ENCODE assay signal across 20 mouse cellular contexts in genomic region chr9:108788713-108789112, GRCm38 (mm10). TPM values are rescaled to one million over a fixed set of nuclear protein-coding genes. Genes with fewer than 3 reads are reported as not detected.
A peak's percentile ranks its signal among the peaks of the same experiment; 100 is the strongest.
DNase-seq lines count a peak whose midpoint lies in the region; ATAC-seq and TF ChIP-seq lines count a peak whose summit lies in the region.
"Had no signal": no experiment of that assay in that cellular context is flagged by ENCODE, and none has a peak within 500 bp of the region (broad histone marks: within the 10 kb centered on the region; RNA-seq: fewer than 3 reads in every experiment).

No protein-coding gene starts in this region.

- WGBS in liver, adult 2 months = 51% methylated on average over 3 of the region's 3 CpGs
- 79% methylated on average over 3 of the region's 3 CpGs for WGBS in liver, embryonic 11.5 days
- WGBS in midbrain, embryonic 14.5 days = 83% methylated on average over 3 of the region's 3 CpGs
- 64% methylated on average over 3 of the region's 3 CpGs for WGBS in neural tube, embryonic 14.5 days

- TF ChIP-seq CTCF in liver, adult 2 months (IDR thresholded peaks at IDR 0.05; ENCODE audit: low read depth, low read length) = no peak

- peaks cover 48% of the 10 kb centered on the region for H3K4me1 ChIP-seq in liver, adult 2 months (ENCODE audit: control insufficient read depth, insufficient read depth, low read length)
- peaks cover 41% of the 10 kb centered on the region for H3K4me1 ChIP-seq in liver, embryonic 11.5 days (replicated peaks; ENCODE audit: control insufficient read depth, insufficient read depth, low read length)
- H3K4me1 ChIP-seq in midbrain, embryonic 14.5 days (ENCODE audit: control insufficient read depth, insufficient read depth, low read length) = peaks cover 73% of the 10 kb centered on the region
- peaks cover 65% of the 10 kb centered on the region for H3K4me1 ChIP-seq in neural tube, embryonic 14.5 days (ENCODE audit: control insufficient read depth, insufficient read depth, low read length)

- H3K9me3 ChIP-seq in liver, embryonic 11.5 days (ENCODE audit: control insufficient read depth, low read length) = no peaks in the 10 kb centered on the region
- H3K9me3 ChIP-seq in midbrain, embryonic 14.5 days (ENCODE audit: control insufficient read depth, low read length) = no peaks in the 10 kb centered on the region
- no peaks in the 10 kb centered on the region for H3K9me3 ChIP-seq in neural tube, embryonic 14.5 days (ENCODE audit: control insufficient read depth, low read length)
- H3K9me3 ChIP-seq: embryonic facial prominence, embryonic 15.5 days; heart, embryonic 12.5 days; liver, embryonic 12.5 days; megakaryocyte, embryonic 14.5 days had no signal

- no peaks in the 10 kb centered on the region for H3K27me3 ChIP-seq in liver, adult 2 months (ENCODE audit: control insufficient read depth, insufficient read depth, low read length)
- no peaks in the 10 kb centered on the region for H3K27me3 ChIP-seq in liver, embryonic 11.5 days (replicated peaks; ENCODE audit: control insufficient read depth, insufficient read depth, low read length)
- no peaks in the 10 kb centered on the region for H3K27me3 ChIP-seq in midbrain, embryonic 14.5 days (ENCODE audit: control insufficient read depth, insufficient read depth, low read length)
- H3K27me3 ChIP-seq in neural tube, embryonic 14.5 days (ENCODE audit: control insufficient read depth, insufficient read depth, low read length) = no peaks in the 10 kb centered on the region
- H3K27me3 ChIP-seq: embryonic facial prominence, embryonic 15.5 days; heart, embryonic 12.5 days; liver, embryonic 12.5 days; megakaryocyte, embryonic 14.5 days had no signal

- H3K36me3 ChIP-seq in liver, adult 2 months (ENCODE audit: control insufficient read depth, insufficient read depth, low read length) = 0 out of 2 replicates have a peak, but pooled peaks cover 2% of the 10 kb centered on the region
- H3K36me3 ChIP-seq in liver, embryonic 11.5 days (ENCODE audit: control insufficient read depth, insufficient read depth, low read length) = peaks cover 3% of the 10 kb centered on the region; the same call in 1 of the 2 replicates
- H3K36me3 ChIP-seq in midbrain, embryonic 14.5 days (ENCODE audit: control insufficient read depth, insufficient read depth, low read length) = peaks cover 6% of the 10 kb centered on the region; the same call in 1 of the 2 replicates
- H3K36me3 ChIP-seq in neural tube, embryonic 14.5 days (ENCODE audit: control insufficient read depth, insufficient read depth, low read length) = 0 out of 2 replicates have a peak, but pooled peaks cover 2% of the 10 kb centered on the region
- H3K36me3 ChIP-seq: embryonic facial prominence, embryonic 15.5 days had no signal

- H3K4me3 ChIP-seq in liver, adult 2 months (ENCODE audit: insufficient read depth, low read depth, low read length) = no peak overlapping the region
- no peak overlapping the region for H3K4me3 ChIP-seq in liver, embryonic 11.5 days (ENCODE audit: low read depth, low read length)
- no peak overlapping the region for H3K4me3 ChIP-seq in midbrain, embryonic 14.5 days (replicated peaks; ENCODE audit: low read depth, low read length)
- no peak overlapping the region for H3K4me3 ChIP-seq in neural tube, embryonic 14.5 days (ENCODE audit: low read depth, low read length)
- H3K4me3 ChIP-seq: embryonic facial prominence, embryonic 15.5 days; heart, embryonic 12.5 days; liver, embryonic 12.5 days; megakaryocyte, embryonic 14.5 days; myocyte had no signal

- ATAC-seq in liver, embryonic 11.5 days (replicated peaks; ENCODE audit: low FRiP score) = no peak
- ATAC-seq in midbrain, embryonic 14.5 days (ENCODE audit: low FRiP score, low TSS enrichment) = no peak
- ATAC-seq in neural tube, embryonic 14.5 days (ENCODE audit: low read depth) = no peak
- ATAC-seq: liver, embryonic 12.5 days had no signal

- no peak overlapping the region for H3K9ac ChIP-seq in liver, adult 2 months (ENCODE audit: low read depth, low read length)
- H3K9ac ChIP-seq in liver, embryonic 11.5 days (ENCODE audit: low read depth, low read length) = no peak overlapping the region
- H3K9ac ChIP-seq in midbrain, embryonic 14.5 days (replicated peaks; ENCODE audit: low read length) = no peak overlapping the region
- H3K9ac ChIP-seq in neural tube, embryonic 14.5 days (replicated peaks; ENCODE audit: low read depth, low read length) = no peak overlapping the region
- H3K9ac ChIP-seq: embryonic facial prominence, embryonic 15.5 days; heart, embryonic 12.5 days; liver, embryonic 12.5 days had no signal

- peaks cover 67% of the 10 kb centered on the region for H3K79me2 ChIP-seq in liver, adult 2 months (ENCODE audit: control insufficient read depth, insufficient read depth, low read length)

- no peak overlapping the region for H3K4me2 ChIP-seq in liver, embryonic 11.5 days
- H3K4me2 ChIP-seq in midbrain, embryonic 14.5 days (ENCODE audit: low read length) = peak overlapping the region; percentile 19
- peak overlapping the region; percentile 32; the same call in 1 of the 2 replicates for H3K4me2 ChIP-seq in neural tube, embryonic 14.5 days (ENCODE audit: low read depth, low read length)
- H3K4me2 ChIP-seq: embryonic facial prominence, embryonic 15.5 days; heart, embryonic 12.5 days; liver, embryonic 12.5 days had no signal

- H3K27ac ChIP-seq in liver, adult 2 months (replicated peaks; ENCODE audit: insufficient read depth, low read depth, low read length) = peak overlapping the region; percentile 22
- no peak overlapping the region for H3K27ac ChIP-seq in liver, embryonic 11.5 days (ENCODE audit: low read depth, low read length)
- H3K27ac ChIP-seq in midbrain, embryonic 14.5 days (replicated peaks; ENCODE audit: low read depth, low read length) = no peak overlapping the region
- H3K27ac ChIP-seq in neural tube, embryonic 14.5 days (ENCODE audit: low read depth, low read length) = no peak overlapping the region
- H3K27ac ChIP-seq: embryonic facial prominence, embryonic 15.5 days; liver, embryonic 12.5 days had no signal

- no peak for TF ChIP-seq POLR2A in liver, adult 2 months (IDR thresholded peaks at IDR 0.05; ENCODE audit: extremely low read depth, insufficient read depth, low read length)

- peak; percentile 76 for DNase-seq in heart, adult 11 months
- no peak for DNase-seq in heart, adult 9 months (ENCODE audit: low spot score in 2 of 2)
- peak; percentile 59 for DNase-seq in liver, adult 2 months (ENCODE audit: extremely low read depth, low read depth, low spot score)
- no peak for DNase-seq in liver, embryonic 11.5 days (ENCODE audit: low spot score)
- DNase-seq in midbrain, embryonic 14.5 days = no peak
- DNase-seq in thymus, postnatal 25 days = no peak
- DNase-seq: adrenal gland, postnatal 36 days; B cell, adult 2 months; cerebellum, adult 11-12 months; cerebellum, postnatal 36 days; kidney, adult 2 months; kidney, postnatal 25 days; lung, adult 2 months; right cerebral cortex, postnatal 4 days had no signal

RNA-seq across cellular contexts. Expression of gene Ip6k2, which starts 5.1 kb away (rescaled TPM):
- 78.6 and 87.2 TPM in 2 replicates for total RNA-seq in liver, adult 2 months (2014; rRNA removed)
- 47.1 and 52.8 TPM in 2 replicates for polyA plus RNA-seq in liver, adult 2 months (2012; rRNA removed)
- polyA plus RNA-seq in liver, embryonic 11.5 days (2014; fragmentation: Nextera tagmentation; extraction: Ambion mirVana) = 31.8 and 37.5 TPM in 2 replicates
- polyA plus RNA-seq in midbrain, embryonic 14.5 days (2014; fragmentation: Nextera tagmentation; extraction: Ambion mirVana) = 256 and 286 TPM in 2 replicates
- 268 and 320 TPM in 2 replicates for polyA plus RNA-seq in neural tube, embryonic 14.5 days (2014; fragmentation: Nextera tagmentation; extraction: Ambion mirVana)

RNA-seq across cellular contexts. Expression of gene Nckipsd, which starts 19.5 kb away (rescaled TPM):
- 2.2 and 2.8 TPM in 2 replicates for total RNA-seq in liver, adult 2 months (2014; rRNA removed)
- polyA plus RNA-seq in liver, adult 2 months (2012; rRNA removed) = 5.8 and 7.7 TPM in 2 replicates
- polyA plus RNA-seq in liver, embryonic 11.5 days (2014; fragmentation: Nextera tagmentation; extraction: Ambion mirVana) = 8.8 and 16.2 TPM in 2 replicates
- polyA plus RNA-seq in midbrain, embryonic 14.5 days (2014; fragmentation: Nextera tagmentation; extraction: Ambion mirVana) = 24.3 and 27.4 TPM in 2 replicates
- 25.4 and 30.0 TPM in 2 replicates for polyA plus RNA-seq in neural tube, embryonic 14.5 days (2014; fragmentation: Nextera tagmentation; extraction: Ambion mirVana)

RNA-seq across cellular contexts. Expression of gene Celsr3, which starts 37.4 kb away (rescaled TPM):
- total RNA-seq in liver, adult 2 months (2014; rRNA removed) = under 0.01 TPM in 1 of 2 replicates, not detected in the other
- not detected in 2 replicates for polyA plus RNA-seq in liver, adult 2 months (2012; rRNA removed)
- 0.08 and 0.22 TPM in 2 replicates for polyA plus RNA-seq in liver, embryonic 11.5 days (2014; fragmentation: Nextera tagmentation; extraction: Ambion mirVana)
- polyA plus RNA-seq in midbrain, embryonic 14.5 days (2014; fragmentation: Nextera tagmentation; extraction: Ambion mirVana) = 19.5 and 20.7 TPM in 2 replicates
- 18.5 and 21.6 TPM in 2 replicates for polyA plus RNA-seq in neural tube, embryonic 14.5 days (2014; fragmentation: Nextera tagmentation; extraction: Ambion mirVana)

Comparison
In these comparisons a context has a peak if more than half of its experiments do, and no peak if none do; other contexts are left out.
1. DNase-seq: peak in heart, adult 11 months (single experiment) and liver, adult 2 months (single experiment); none in heart, adult 9 months (0 of 2), liver, embryonic 11.5 days (single experiment), midbrain, embryonic 14.5 days (single experiment) and thymus, postnatal 25 days (single experiment).
2. RNA of gene Celsr3, which starts 37.4 kb away (polyA plus RNA-seq): 18.5 to 21.6 TPM in neural tube, embryonic 14.5 days and 19.5 to 20.7 TPM in midbrain, embryonic 14.5 days; 0.08 to 0.22 TPM in liver, embryonic 11.5 days and not detected in liver, adult 2 months; every median in the first group is over 10 times any median in the second.